Comparison of ENCODE assay signal across 10 mouse cellular contexts in genomic region chr14:59604002-59604645, GRCm38 (mm10). TPM values are rescaled to one million over a fixed set of nuclear protein-coding genes. Genes with fewer than 3 reads are reported as not detected.
A peak's percentile ranks its signal among the peaks of the same experiment; 100 is the strongest.
DNase-seq lines count a peak whose midpoint lies in the region; ATAC-seq and TF ChIP-seq lines count a peak whose summit lies in the region.
"Had no signal": no experiment of that assay in that cellular context is flagged by ENCODE, and none has a peak within 500 bp of the region (broad histone marks: within the 10 kb centered on the region; RNA-seq: fewer than 3 reads in every experiment).

No protein-coding gene starts in this region.

- H3K9me3 ChIP-seq in hindbrain, embryonic 11.5 days (ENCODE audit: control insufficient read depth, low read length): no peaks in the 10 kb centered on the region
- H3K9me3 ChIP-seq in hindbrain, embryonic 10.5 days: no peaks in the 10 kb centered on the region
- H3K9me3 ChIP-seq in lung, embryonic 14.5 days (ENCODE audit: low read depth, low read length): no peaks in the 10 kb centered on the region
- H3K9me3 ChIP-seq: heart, embryonic 13.5 days; lung, embryonic 15.5 days had no signal

- peak; percentile 39 for DNase-seq in hindbrain, embryonic 11.5 days (ENCODE audit: low spot score)
- DNase-seq in hindbrain, embryonic 10.5 days (ENCODE audit: low spot score): no peak
- DNase-seq in right cerebral cortex, postnatal 4 days: peak; percentile 23
- no peak for DNase-seq in right cerebral cortex, postnatal 25 days
- DNase-seq in brain, adult 2 months (ENCODE audit: low read depth, low spot score): peak; percentile 49
- peak; percentile 70 for DNase-seq in lung, embryonic 14.5 days
- no peak for DNase-seq in gastrocnemius, adult 18-20 months (ENCODE audit: low spot score)
- DNase-seq in frontal cortex, postnatal 25 days (ENCODE audit: low spot score in 2 of 2): no peak

- TF ChIP-seq CTCF in lung, embryonic 14.5 days (IDR thresholded peaks at IDR 0.05; ENCODE audit: low read depth): peak; percentile 64

- ATAC-seq in hindbrain, embryonic 11.5 days (ENCODE audit: low FRiP score): no peak
- ATAC-seq in lung, embryonic 14.5 days (ENCODE audit: insufficient read depth): peak; percentile 38; the same call in 1 of the 2 replicates

- no peaks in the 10 kb centered on the region for H3K4me1 ChIP-seq in hindbrain, embryonic 11.5 days (replicated peaks; ENCODE audit: control insufficient read depth, insufficient read depth, low read length)
- H3K4me1 ChIP-seq in hindbrain, embryonic 10.5 days (replicated peaks): no peaks in the 10 kb centered on the region
- no peaks in the 10 kb centered on the region for H3K4me1 ChIP-seq in lung, embryonic 14.5 days (ENCODE audit: insufficient read depth)
- H3K4me1 ChIP-seq: heart, embryonic 13.5 days; lung, embryonic 15.5 days had no signal

- no peaks in the 10 kb centered on the region for H3K36me3 ChIP-seq in hindbrain, embryonic 11.5 days (ENCODE audit: control insufficient read depth, insufficient read depth, low read length)
- H3K36me3 ChIP-seq in hindbrain, embryonic 10.5 days: no peaks in the 10 kb centered on the region
- no peaks in the 10 kb centered on the region for H3K36me3 ChIP-seq in lung, embryonic 14.5 days (ENCODE audit: insufficient read depth)
- H3K36me3 ChIP-seq: heart, embryonic 13.5 days; lung, embryonic 15.5 days had no signal

- H3K9ac ChIP-seq in hindbrain, embryonic 11.5 days (ENCODE audit: low read depth, low read length): no peak overlapping the region
- H3K9ac ChIP-seq in lung, embryonic 14.5 days: no peak overlapping the region
- H3K9ac ChIP-seq: heart, embryonic 13.5 days; lung, embryonic 15.5 days had no signal

- H3K27ac ChIP-seq in hindbrain, embryonic 11.5 days (ENCODE audit: low read depth, low read length): no peak overlapping the region
- H3K27ac ChIP-seq in hindbrain, embryonic 10.5 days: no peak overlapping the region
- no peak overlapping the region for H3K27ac ChIP-seq in lung, embryonic 14.5 days (ENCODE audit: low read depth)
- H3K27ac ChIP-seq: heart, embryonic 13.5 days; lung, embryonic 15.5 days had no signal

- H3K27me3 ChIP-seq in hindbrain, embryonic 11.5 days (ENCODE audit: control insufficient read depth, insufficient read depth, low read length): no peaks in the 10 kb centered on the region
- H3K27me3 ChIP-seq in hindbrain, embryonic 10.5 days (ENCODE audit: insufficient read depth, poor library complexity, severe bottlenecking): peaks cover 10% of the 10 kb centered on the region
- H3K27me3 ChIP-seq in lung, embryonic 14.5 days (ENCODE audit: insufficient read depth, low read length): no peaks in the 10 kb centered on the region; the same call in 1 of the 2 replicates
- H3K27me3 ChIP-seq: lung, embryonic 15.5 days had no signal

- no peak overlapping the region for H3K4me2 ChIP-seq in hindbrain, embryonic 11.5 days (replicated peaks; ENCODE audit: low read depth, low read length)
- no peak overlapping the region for H3K4me2 ChIP-seq in lung, embryonic 14.5 days
- H3K4me2 ChIP-seq: heart, embryonic 13.5 days; lung, embryonic 15.5 days had no signal

- WGBS in hindbrain, embryonic 11.5 days: 67% methylated on average over 5 of the region's 5 CpGs
- 67% methylated on average over 5 of the region's 5 CpGs for WGBS in hindbrain, embryonic 10.5 days
- WGBS in lung, embryonic 14.5 days: 55% methylated on average over 5 of the region's 5 CpGs

- H3K4me3 ChIP-seq in hindbrain, embryonic 11.5 days (ENCODE audit: low read depth, low read length): no peak overlapping the region
- no peak overlapping the region for H3K4me3 ChIP-seq in hindbrain, embryonic 10.5 days
- H3K4me3 ChIP-seq in lung, embryonic 14.5 days (ENCODE audit: low read depth, low read length): no peak overlapping the region
- H3K4me3 ChIP-seq: heart, embryonic 13.5 days; lung, embryonic 15.5 days had no signal

RNA-seq across cellular contexts. Expression of gene Cdadc1, which starts 6.4 kb away (rescaled TPM):
- 31.0 and 33.3 TPM in 2 replicates for polyA plus RNA-seq in hindbrain, embryonic 11.5 days (2014; fragmentation: Nextera tagmentation; extraction: Ambion mirVana)
- 23.5 and 26.3 TPM in 2 replicates for polyA plus RNA-seq in hindbrain, embryonic 10.5 days (2016; fragmentation: Nextera tagmentation; extraction: Ambion mirVana)
- 32.5 and 36.2 TPM in 2 replicates for polyA plus RNA-seq in lung, embryonic 14.5 days (2014; fragmentation: Nextera tagmentation; extraction: Ambion mirVana)
- 10 to 100 TPM; 30.8 TPM for total RNA-seq in gastrocnemius, adult 18-20 months (2021)

RNA-seq across cellular contexts. Expression of gene Shisa2, which starts 21.0 kb away (rescaled TPM):
- polyA plus RNA-seq in hindbrain, embryonic 11.5 days (2014; fragmentation: Nextera tagmentation; extraction: Ambion mirVana): 14.0 and 15.7 TPM in 2 replicates
- polyA plus RNA-seq in hindbrain, embryonic 10.5 days (2016; fragmentation: Nextera tagmentation; extraction: Ambion mirVana): 15.0 and 17.1 TPM in 2 replicates
- polyA plus RNA-seq in lung, embryonic 14.5 days (2014; fragmentation: Nextera tagmentation; extraction: Ambion mirVana): 18.7 and 21.7 TPM in 2 replicates
- total RNA-seq in gastrocnemius, adult 18-20 months (2021): 10 to 100 TPM; 58.4 to 71.6 TPM

Comparison
In these comparisons a context has a peak if more than half of its experiments do, and no peak if none do; other contexts are left out.
1. DNase-seq: peak in hindbrain, embryonic 11.5 days (single experiment), right cerebral cortex, postnatal 4 days (single experiment), brain, adult 2 months (single experiment) and lung, embryonic 14.5 days (single experiment); none in hindbrain, embryonic 10.5 days (single experiment), right cerebral cortex, postnatal 25 days (single experiment), gastrocnemius, adult 18-20 months (single experiment) and frontal cortex, postnatal 25 days (0 of 2).